Mouse (Mus musculus) forelimb bud, embryonic 11.5 days (tissue): ENCODE data around the gene Tmem260.

Experiments
- DNase-seq: peaks from one replicate; pipeline ENCODE4 v3.0.0-alpha.2; 2012; ENCODE audit warnings: low read depth, low spot score

Tmem260 gene

DNA sequence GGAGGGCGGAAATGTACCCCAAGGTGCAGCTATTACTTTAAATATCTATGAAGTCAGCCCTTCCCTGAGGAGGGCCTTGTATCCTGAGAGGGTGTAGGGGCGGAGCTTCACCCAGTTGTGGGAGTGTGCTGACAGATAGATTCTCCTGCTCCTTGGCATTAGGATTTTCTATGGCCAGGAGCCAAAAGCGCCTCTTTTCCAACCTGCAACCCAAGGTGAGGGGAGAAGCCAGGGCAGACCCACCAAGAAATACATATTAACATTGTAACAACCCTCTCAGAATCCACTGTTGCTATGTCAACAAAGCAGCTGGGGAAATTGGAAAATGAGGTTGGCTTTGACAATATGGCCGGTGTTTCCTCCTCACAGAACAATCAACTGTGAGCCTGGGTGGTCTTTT, 107.3 kb downstream of the Tmem260 start:
- no peak for DNase-seq

DNA sequence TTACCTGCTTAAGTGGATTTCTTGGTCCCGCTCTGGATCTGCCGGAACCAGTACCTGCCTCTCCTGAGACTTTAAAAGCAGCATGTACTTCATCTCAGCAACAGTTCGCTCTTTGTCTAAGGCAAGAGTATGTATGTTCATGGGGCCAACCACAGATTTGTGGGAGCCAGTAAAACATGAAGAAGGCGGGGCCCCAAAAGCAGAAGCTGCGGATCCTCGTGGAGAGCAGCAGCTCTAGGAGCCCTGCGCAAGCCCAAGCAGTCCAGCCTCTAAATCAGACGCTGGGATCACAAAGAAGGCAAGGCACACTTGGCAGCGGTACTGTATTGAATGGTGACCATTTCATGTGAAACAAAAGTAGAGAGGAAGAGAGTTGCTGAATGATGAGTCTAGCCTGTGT, 107.8 kb downstream of the Tmem260 start:
- DNase-seq, result no peak

DNA sequence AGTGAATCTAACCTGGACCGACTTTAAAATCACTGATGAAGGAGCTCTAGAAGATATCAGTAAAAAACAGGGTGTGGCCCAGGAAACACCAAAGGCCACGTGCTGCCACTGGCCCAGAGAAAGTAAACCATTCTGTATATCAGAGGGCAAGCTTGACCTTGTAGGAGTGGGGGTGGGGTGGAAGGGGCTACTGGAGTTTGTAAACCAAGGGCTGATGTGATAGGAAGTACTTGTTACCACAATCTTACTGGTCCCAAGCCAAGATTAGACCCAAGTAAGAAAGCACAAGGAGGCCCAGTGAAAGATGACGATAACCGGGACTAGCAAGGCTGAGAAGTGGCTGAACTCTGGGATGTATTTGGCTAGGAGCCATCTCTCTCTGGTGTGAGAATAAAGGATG, 113.1 kb downstream of the Tmem260 start:
- no peak for DNase-seq

DNA sequence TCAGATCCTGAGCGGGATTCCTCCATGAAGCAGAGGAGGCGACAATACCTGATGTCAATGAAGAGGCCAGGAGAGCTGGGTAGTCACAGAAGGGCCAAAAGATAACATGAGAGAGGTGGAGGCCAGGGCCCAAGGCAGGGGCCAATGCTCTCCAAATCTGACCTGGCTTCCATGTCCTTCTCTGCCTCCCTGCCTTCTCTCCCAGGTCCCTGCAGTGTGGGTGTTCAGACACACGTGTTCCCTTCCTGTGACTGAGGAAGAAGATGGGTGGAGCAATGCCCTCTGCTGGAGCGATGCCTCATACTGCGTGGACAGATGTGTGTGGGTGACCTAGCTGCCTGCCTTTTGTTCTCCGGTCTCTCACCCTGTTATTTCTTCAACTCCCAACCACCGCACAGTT, 113.8 kb downstream of the Tmem260 start:
- DNase-seq, result no peak

GRCm38 (mm10) chr14:48566596-48566995, 120.7 kb downstream of the Tmem260 start:
- no peak for DNase-seq
